Mouse (Mus musculus) lung, embryonic 14.5 days (tissue): Measurements from ENCODE around the gene Cdk5rap3. TPM values are rescaled to one million over a fixed set of nuclear protein-coding genes. Genes with fewer than 3 reads are reported as not detected.

ENCODE experiments used
- ATAC-seq: fragments of 200-750 bp; cut with Nextera tagmentation; 2 replicates; pipeline ENCODE4 v1.8.0; 2017; ENCODE audit warnings: mild to moderate bottlenecking, moderate TSS enrichment, moderate library complexity; ENCODE audit not compliant: insufficient read depth
- DNase-seq: peaks from one replicate; pipeline ENCODE4 v3.0.0-alpha.2; 2015
- H3K27ac ChIP-seq: fragments of 300-500 bp; sonication (generic); 2 replicates; pipeline ENCODE4 v1.5.1; 2014; ENCODE audit warnings: low read depth, mild to moderate bottlenecking, moderate library complexity
- H3K27me3 ChIP-seq: fragments of 300-500 bp; sonication (generic); 2 replicates; pipeline ENCODE4 v1.6.1; 2014; ENCODE audit warnings: low read length, control low read depth; ENCODE audit not compliant: insufficient read depth
- H3K36me3 ChIP-seq: fragments of 300-500 bp; sonication (generic); 2 replicates; pipeline ENCODE4 v1.6.1; 2014; ENCODE audit warnings: control low read depth; ENCODE audit not compliant: insufficient read depth
- H3K4me1 ChIP-seq: fragments of 300-500 bp; sonication (generic); 2 replicates; pipeline ENCODE4 v1.6.1; 2014; ENCODE audit warnings: antibody characterized with exemption, control low read depth; ENCODE audit not compliant: insufficient read depth
- H3K4me2 ChIP-seq: fragments of 300-500 bp; sonication (generic); 2 replicates; pipeline ENCODE4 v1.6.1; 2014; ENCODE audit warnings: mild to moderate bottlenecking
- H3K4me3 ChIP-seq: fragments of 300-500 bp; sonication (generic); 2 replicates; pipeline ENCODE4 v1.5.1; 2014; ENCODE audit warnings: low read depth, low read length
- H3K9ac ChIP-seq: fragments of 300-500 bp; sonication (generic); 2 replicates; pipeline ENCODE4 v1.6.1; 2014
- H3K9me3 ChIP-seq: fragments of 300-500 bp; sonication (generic); 2 replicates; pipeline ENCODE4 v1.6.1; 2016; ENCODE audit warnings: low read depth, low read length, control low read depth
- CTCF ChIP-seq: IDR thresholded peaks from 2 replicates; pipeline ENCODE4 v1.5.1; 2016; ENCODE audit warnings: antibody characterized with exemption, low read depth
- WGBS: fragments of 180-500 bp; shearing (Covaris S2); extraction: QIAGEN DNeasy Blood & Tissue Kit; methylation state at CpG from one replicate; pipeline ENCODE4 v1.1.7; 2014; 5-methylcytosine and 5-hydroxymethylcytosine counted together
- polyA plus RNA-seq: library from polyadenylated mRNA; unstranded; fragments of >200 nt; fragmentation: Nextera tagmentation; extraction: Ambion mirVana; gene quantifications from 2 replicates; pipeline ENCODE4 v1.2.1, GENCODE M21; 2014

Cdk5rap3 gene
- polyA plus RNA-seq, 1 experiment from 2014 or later = 61.8 TPM

- H3K27me3 ChIP-seq = peaks cover 6% of the 10 kb centered on the region; the same call in 1 of the 2 replicates
- peaks cover 8% of the 10 kb centered on the region for H3K4me1 ChIP-seq
- WGBS = 38% methylated on average over 4 of the region's 4 CpGs
- H3K4me2 ChIP-seq = peak overlapping the region; percentile 72; the same call in 1 of the 2 replicates
- no peak overlapping the region for H3K4me3 ChIP-seq
- TF ChIP-seq CTCF = no peak
- H3K36me3 ChIP-seq = no peaks in the 10 kb centered on the region
- H3K9ac ChIP-seq = 0 out of 2 replicates have a peak overlapping the region, but pooled peaks have one; percentile 13
- H3K9me3 ChIP-seq = no peaks in the 10 kb centered on the region
- ATAC-seq (no peak), DNase-seq (no peak)
- peak overlapping the region; percentile 26; the same call in 1 of the 2 replicates for H3K27ac ChIP-seq
These were observed 39.2 kb downstream of the Cdk5rap3 start for GRCm38 (mm10) chr11:96877071-96877470.

GRCm38 (mm10) chr11:96876300-96877040 is 39.8 kb downstream of the Cdk5rap3 start:
- peak overlapping the region; percentile 26; the same call in 1 of the 2 replicates for H3K27ac ChIP-seq
- H3K27me3 ChIP-seq = peaks cover 6% of the 10 kb centered on the region; the same call in 1 of the 2 replicates
- DNase-seq (peak; percentile 58), ATAC-seq (peak; percentile 30; the same call in 1 of the 2 replicates)
- H3K4me1 ChIP-seq = peaks cover 8% of the 10 kb centered on the region
- TF ChIP-seq CTCF = no peak
- no peaks in the 10 kb centered on the region for H3K9me3 ChIP-seq
- no peaks in the 10 kb centered on the region for H3K36me3 ChIP-seq
- peak overlapping the region; percentile 34 for H3K4me3 ChIP-seq
- H3K4me2 ChIP-seq = peak overlapping the region; percentile 72
- H3K9ac ChIP-seq = 0 out of 2 replicates have a peak overlapping the region, but pooled peaks have one; percentile 13
- 7% methylated on average over 13 of the region's 13 CpGs for whole genome bisulfite sequencing

GRCm38 (mm10) chr11:96875745-96876144 is 40.6 kb downstream of the Cdk5rap3 start:
- Histone ChIP-seq H3K36me3 (no peaks in the 10 kb centered on the region), H3K4me2 (peak overlapping the region; percentile 72), H3K4me3 (peak overlapping the region; percentile 34), H3K4me1 (peaks cover 8% of the 10 kb centered on the region), H3K27ac (0 out of 2 replicates have a peak overlapping the region, but pooled peaks have one; percentile 36), H3K9ac (no peak overlapping the region; the same call in 1 of the 2 replicates), H3K27me3 (peaks cover 6% of the 10 kb centered on the region; the same call in 1 of the 2 replicates), H3K9me3 (no peaks in the 10 kb centered on the region)
- TF ChIP-seq CTCF = no peak
- peak; percentile 93 for DNase-seq
- peak; percentile 81 for ATAC-seq
- under 1% methylated on average over 35 of the region's 35 CpGs for WGBS

- no peak for TF ChIP-seq CTCF
- Histone ChIP-seq H3K4me2 (peak overlapping the region; percentile 72), H3K9me3 (no peaks in the 10 kb centered on the region), H3K4me1 (peaks cover 8% of the 10 kb centered on the region), H3K27ac (0 out of 2 replicates have a peak overlapping the region, but pooled peaks have one; percentile 36), H3K4me3 (peak overlapping the region; percentile 34), H3K9ac (no peak overlapping the region), H3K36me3 (no peaks in the 10 kb centered on the region), H3K27me3 (peaks cover 6% of the 10 kb centered on the region; the same call in 1 of the 2 replicates)
- 16% methylated on average over 4 of the region's 4 CpGs for WGBS
- ATAC-seq = peak; percentile 16; the same call in 1 of the 2 replicates
- no peak for DNase-seq
These were observed 41.0 kb downstream of the Cdk5rap3 start for GRCm38 (mm10) chr11:96875270-96875669.

GRCm38 (mm10) chr11:96873601-96874140 is 42.6 kb downstream of the Cdk5rap3 start:
- DNase-seq = peak; percentile 16
- H3K9ac ChIP-seq = no peak overlapping the region
- no peaks in the 10 kb centered on the region for H3K9me3 ChIP-seq
- peaks cover 8% of the 10 kb centered on the region for H3K4me1 ChIP-seq
- peaks cover 6% of the 10 kb centered on the region; the same call in 1 of the 2 replicates for H3K27me3 ChIP-seq
- TF ChIP-seq CTCF = no peak
- H3K4me2 ChIP-seq = no peak overlapping the region
- H3K27ac ChIP-seq = no peak overlapping the region
- H3K36me3 ChIP-seq = no peaks in the 10 kb centered on the region
- WGBS = 36% methylated on average over 11 of the region's 11 CpGs
- no peak for ATAC-seq
- H3K4me3 ChIP-seq = no peak overlapping the region

GRCm38 (mm10) chr11:96872441-96873379 is 43.6 kb downstream of the Cdk5rap3 start:
- WGBS = 14% methylated on average over 24 of the region's 24 CpGs
- H3K36me3 ChIP-seq = no peaks in the 10 kb centered on the region
- peak overlapping the region; percentile 46 for H3K9ac ChIP-seq
- DNase-seq = peak; percentile 65
- peaks cover 8% of the 10 kb centered on the region for H3K4me1 ChIP-seq
- 0 out of 2 replicates have a peak, but pooled peaks have one; percentile 29 for ATAC-seq
- TF ChIP-seq CTCF = no peak
- no peaks in the 10 kb centered on the region for H3K9me3 ChIP-seq
- peak overlapping the region; percentile 38; the same call in 1 of the 2 replicates for H3K27ac ChIP-seq
- peak overlapping the region; percentile 29 for H3K4me2 ChIP-seq
- no peak overlapping the region for H3K4me3 ChIP-seq
- peaks cover 6% of the 10 kb centered on the region; the same call in 1 of the 2 replicates for H3K27me3 ChIP-seq
